Mouse (Mus musculus) hindbrain, embryonic 12.5 days (tissue): ENCODE measurements at regions not wholly inside any gene's neighbourhood (a gene's known extent, or its start where the extent isn't known, plus 50 kb on each side); places are given as distances from the start of the nearest gene placed in this dataset.
"Not testable (repeated sequence)": the region's sequence is repeated elsewhere in the genome, so short reads cannot be mapped to it uniquely, and the experiment has no call there.

Experiments used
- ATAC-seq: fragments of 200-750 bp; cut with Nextera tagmentation; 2 replicates; pipeline ENCODE4 v1.8.0; 2017; ENCODE audit warnings: moderate TSS enrichment; ENCODE audit not compliant: low FRiP score
- H3K27ac ChIP-seq: fragments of 300-500 bp; sonication (generic); 2 replicates; pipeline ENCODE4 v1.5.1; 2016; ENCODE audit warnings: mild to moderate bottlenecking
- H3K27me3 ChIP-seq: fragments of 300-500 bp; sonication (generic); 2 replicates; pipeline ENCODE4 v1.6.1; 2016; ENCODE audit warnings: mild to moderate bottlenecking
- H3K36me3 ChIP-seq: fragments of 300-500 bp; sonication (generic); 2 replicates; pipeline ENCODE4 v1.6.1; 2016; ENCODE audit warnings: mild to moderate bottlenecking
- H3K4me1 ChIP-seq: fragments of 300-500 bp; sonication (generic); 2 replicates; pipeline ENCODE4 v1.6.1; 2016
- H3K4me2 ChIP-seq: fragments of 300-500 bp; sonication (generic); replicated peaks from 2 replicates; pipeline ENCODE4 v1.6.1; 2016; ENCODE audit warnings: mild to moderate bottlenecking
- H3K4me3 ChIP-seq: fragments of 300-500 bp; sonication (generic); 2 replicates; pipeline ENCODE4 v1.5.1; 2016; ENCODE audit warnings: mild to moderate bottlenecking
- H3K9ac ChIP-seq: fragments of 300-500 bp; sonication (generic); 2 replicates; pipeline ENCODE4 v1.6.1; 2016; ENCODE audit warnings: mild to moderate bottlenecking, moderate library complexity
- H3K9me3 ChIP-seq: fragments of 300-500 bp; sonication (generic); replicated peaks from 2 replicates; pipeline ENCODE4 v1.6.1; 2016; ENCODE audit warnings: mild to moderate bottlenecking
- WGBS: fragments of 180-500 bp; shearing (Covaris S2); methylation state at CpG from one replicate; pipeline ENCODE4 v1.1.7; 2016; 5-methylcytosine and 5-hydroxymethylcytosine counted together

DNA sequence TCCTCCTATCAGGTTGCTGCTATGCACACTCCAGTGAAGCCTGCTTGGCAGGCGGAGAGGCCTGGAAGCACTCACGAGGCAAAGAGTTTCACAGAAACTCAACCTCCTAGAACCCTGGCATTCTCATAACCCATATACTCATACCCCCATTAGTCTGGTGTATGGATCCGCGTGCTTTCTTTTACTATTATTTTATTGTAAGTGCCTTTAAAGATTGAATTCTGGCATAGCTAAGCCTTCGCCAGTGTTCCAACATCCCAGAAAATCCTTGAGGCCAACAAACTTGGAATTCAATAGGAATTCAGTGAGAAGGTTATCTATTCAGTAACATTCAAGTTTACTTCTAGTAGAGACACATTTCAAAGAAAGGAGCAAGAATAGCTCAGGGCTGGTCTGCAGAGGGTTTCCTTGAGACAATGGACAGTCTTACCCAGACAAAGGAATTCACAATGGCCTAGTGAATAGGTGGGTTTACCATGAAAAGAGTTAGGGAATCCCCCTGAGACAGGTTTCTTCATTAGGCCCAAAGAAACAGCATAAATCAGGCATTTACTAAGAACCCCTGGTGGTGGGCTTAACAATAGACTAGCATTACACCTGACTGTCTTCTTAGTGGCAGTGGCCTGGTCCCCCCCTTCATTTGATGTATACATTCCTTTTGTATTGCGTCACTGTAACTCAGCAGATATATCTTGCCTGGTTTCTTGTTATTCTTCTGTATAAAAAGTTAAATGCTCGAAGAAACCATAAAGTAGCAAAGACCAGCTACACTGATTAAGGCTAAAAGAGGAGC is 80.8 kb upstream of the Gm15446 start:
- WGBS: 89% methylated on average over 7 of the region's 7 CpGs
- not testable (repeated sequence) for H3K9ac ChIP-seq

DNA sequence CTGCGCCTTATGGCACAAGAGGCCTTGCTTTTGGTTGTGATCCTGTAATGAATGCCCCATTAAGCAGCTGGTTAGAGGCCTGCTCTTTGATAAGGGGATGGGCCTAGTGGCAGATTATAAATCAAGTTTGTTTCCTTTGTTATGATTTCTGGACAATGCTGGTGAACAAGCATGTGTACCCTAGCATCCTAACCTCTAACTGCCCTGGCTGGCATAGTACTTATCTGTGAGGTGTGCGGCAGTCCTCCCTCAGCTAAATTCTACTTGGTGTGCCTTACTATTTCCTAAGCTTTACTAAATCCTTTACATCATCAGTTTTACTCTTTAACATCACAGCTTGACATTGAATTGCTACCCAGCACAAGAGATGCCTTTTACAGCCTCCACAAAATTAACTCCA is 79.0 kb upstream of the Gm15446 start:
- not testable (repeated sequence) for H3K36me3 ChIP-seq, H3K27me3 ChIP-seq, H3K9ac ChIP-seq, H3K4me1 ChIP-seq, H3K27ac ChIP-seq, H3K9me3 ChIP-seq, ATAC-seq
- Histone ChIP-seq H3K4me2 (peak overlapping the region; percentile 51), H3K4me3 (0 out of 2 replicates have a peak overlapping the region, but pooled peaks have one; percentile 37)
- WGBS: 92% methylated on average over 2 of the region's 2 CpGs

More for the DNA sequence above, 80.8 kb upstream of the Gm15446 start:
- H3K27me3 ChIP-seq, H3K36me3 ChIP-seq, H3K4me1 ChIP-seq, H3K4me2 ChIP-seq, H3K4me3 ChIP-seq, H3K9me3 ChIP-seq, H3K27ac ChIP-seq, ATAC-seq: not testable (repeated sequence)

DNA sequence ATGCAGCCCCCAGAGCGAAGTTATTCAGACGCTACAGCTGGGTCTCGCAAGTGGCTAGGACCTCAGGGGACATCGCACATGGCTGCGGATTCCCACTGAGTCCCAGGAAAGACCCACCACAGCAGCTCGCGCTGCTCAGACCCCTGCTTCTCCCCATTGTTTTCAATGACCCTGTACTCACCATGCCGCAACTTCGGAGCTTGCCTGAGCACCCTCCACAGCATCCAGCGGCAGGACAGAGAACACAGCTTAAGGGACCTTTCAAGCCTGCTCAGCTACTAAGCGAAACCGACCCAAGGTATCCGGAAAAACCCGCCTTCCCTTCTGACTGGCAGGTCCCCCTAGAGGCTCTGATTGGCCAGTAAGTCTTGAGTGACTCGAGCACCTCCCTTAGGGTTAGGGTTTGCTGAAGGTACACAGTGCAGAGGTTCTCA is 78.4 kb upstream of the Gm15446 start:
- H3K27ac ChIP-seq: no peak overlapping the region
- H3K4me1 ChIP-seq: no peaks in the 10 kb centered on the region
- H3K27me3 ChIP-seq: no peaks in the 10 kb centered on the region
- no peaks in the 10 kb centered on the region for H3K9me3 ChIP-seq
- no peaks in the 10 kb centered on the region for H3K36me3 ChIP-seq
- peak overlapping the region; percentile 51 for H3K4me2 ChIP-seq
- H3K4me3 ChIP-seq: peak overlapping the region; percentile 37
- peak; percentile 72; the same call in 1 of the 2 replicates for ATAC-seq
- H3K9ac ChIP-seq: peak overlapping the region; percentile 41; the same call in 1 of the 2 replicates
- 15% methylated on average over 15 of the region's 15 CpGs for WGBS

DNA sequence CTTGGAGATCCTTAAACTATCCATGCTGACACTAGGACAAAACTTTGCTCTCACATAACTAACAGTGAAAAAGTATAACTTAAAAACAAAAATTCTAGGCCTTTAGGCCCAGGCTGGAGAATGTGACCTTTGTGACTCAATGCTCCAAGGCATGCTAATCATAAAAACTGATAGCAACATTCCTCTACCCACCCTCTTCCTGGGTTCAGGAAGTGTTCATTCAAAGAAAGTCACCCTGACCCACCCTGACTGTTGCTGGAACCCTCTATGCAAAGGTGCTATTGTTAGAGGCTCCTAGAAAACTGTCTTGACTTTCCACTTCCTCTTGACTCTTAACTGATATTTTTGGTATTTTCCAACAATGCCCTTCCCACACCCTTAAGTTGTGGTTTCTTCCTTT is 72.0 kb upstream of the Gm15446 start:
- not testable (repeated sequence) for H3K9me3 ChIP-seq, H3K9ac ChIP-seq, H3K27me3 ChIP-seq, H3K4me2 ChIP-seq, ATAC-seq, H3K4me3 ChIP-seq, H3K4me1 ChIP-seq, H3K36me3 ChIP-seq, H3K27ac ChIP-seq

DNA sequence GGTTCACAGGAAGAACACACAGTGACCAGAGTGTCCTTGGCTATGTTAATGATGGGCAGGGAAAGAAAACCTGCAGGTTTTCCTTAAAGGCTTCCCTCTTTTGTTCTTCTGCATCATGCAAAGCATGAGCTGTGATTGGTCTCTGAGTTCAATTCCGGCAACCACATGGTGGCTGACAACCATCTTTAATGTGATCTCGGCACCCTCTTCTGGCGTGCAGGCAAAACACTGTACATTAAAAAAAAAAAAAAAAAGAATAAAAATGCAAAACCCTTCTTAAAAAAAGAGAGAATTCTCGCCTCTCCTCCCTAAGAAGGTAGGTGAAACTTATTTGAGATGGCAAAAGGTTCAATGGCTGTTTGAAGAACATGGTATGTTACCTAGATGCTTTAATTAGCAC is 62.8 kb upstream of the Gm15446 start:
- no peak for ATAC-seq
- WGBS: 77% methylated on average over 4 of the region's 4 CpGs
- H3K9ac ChIP-seq: no peak overlapping the region
- no peak overlapping the region for H3K27ac ChIP-seq
- no peaks in the 10 kb centered on the region for H3K4me1 ChIP-seq
- no peak overlapping the region for H3K4me3 ChIP-seq
- H3K27me3 ChIP-seq: no peaks in the 10 kb centered on the region
- H3K36me3 ChIP-seq: no peaks in the 10 kb centered on the region
- no peaks in the 10 kb centered on the region for H3K9me3 ChIP-seq
- H3K4me2 ChIP-seq: no peak overlapping the region

DNA sequence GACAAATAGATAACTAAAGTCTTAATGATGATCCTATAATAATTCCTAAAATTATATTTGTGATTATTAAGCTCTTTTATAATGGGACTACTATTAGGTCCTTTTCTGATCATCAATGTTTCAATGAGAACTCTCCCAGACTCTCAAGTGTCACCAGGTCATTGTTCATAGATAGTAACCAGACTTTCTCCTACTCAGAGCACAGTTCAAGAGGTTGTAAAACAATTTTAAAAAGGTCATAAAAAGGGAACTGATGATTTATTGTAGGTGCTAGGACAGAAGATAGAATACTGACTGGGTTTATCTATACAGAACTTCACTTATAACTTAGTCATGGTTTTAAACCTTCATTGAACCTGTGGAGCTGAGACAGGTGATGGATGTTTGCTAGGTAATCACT is 58.7 kb upstream of the Gm15446 start:
- not testable (repeated sequence) for H3K4me1 ChIP-seq, H3K36me3 ChIP-seq, H3K27ac ChIP-seq, H3K27me3 ChIP-seq, H3K9me3 ChIP-seq, H3K9ac ChIP-seq, H3K4me2 ChIP-seq, H3K4me3 ChIP-seq, ATAC-seq

DNA sequence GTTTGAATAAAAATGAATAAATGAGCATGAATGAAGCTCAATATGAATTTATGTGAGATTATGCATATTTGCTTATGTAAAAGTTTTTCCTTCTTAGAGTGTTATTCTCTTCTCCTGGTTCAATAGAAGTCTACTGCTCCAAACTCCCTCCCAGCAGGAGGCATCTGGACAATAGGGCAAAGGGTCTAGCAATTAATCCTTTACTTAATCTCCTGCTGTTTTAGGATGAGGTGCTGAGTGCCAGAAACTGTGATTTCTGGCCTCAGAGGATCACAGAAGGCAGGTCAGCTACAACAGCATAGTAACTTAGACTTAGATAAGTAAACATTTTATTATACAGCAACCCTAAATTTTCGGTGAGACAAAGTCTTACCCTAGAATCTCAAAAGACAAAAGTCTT is 57.6 kb upstream of the Gm15446 start:
- no peak for ATAC-seq
- H3K9ac ChIP-seq: no peak overlapping the region
- no peak overlapping the region for H3K4me3 ChIP-seq
- 0 out of 2 replicates have a peak, but pooled peaks cover under 1% of the 10 kb centered on the region for H3K9me3 ChIP-seq
- H3K27me3 ChIP-seq: no peaks in the 10 kb centered on the region
- WGBS: 73% methylated on average over 1 of the region's 1 CpGs
- H3K4me1 ChIP-seq: peaks cover 9% of the 10 kb centered on the region
- H3K27ac ChIP-seq: no peak overlapping the region
- H3K36me3 ChIP-seq: no peaks in the 10 kb centered on the region
- H3K4me2 ChIP-seq: no peak overlapping the region

DNA sequence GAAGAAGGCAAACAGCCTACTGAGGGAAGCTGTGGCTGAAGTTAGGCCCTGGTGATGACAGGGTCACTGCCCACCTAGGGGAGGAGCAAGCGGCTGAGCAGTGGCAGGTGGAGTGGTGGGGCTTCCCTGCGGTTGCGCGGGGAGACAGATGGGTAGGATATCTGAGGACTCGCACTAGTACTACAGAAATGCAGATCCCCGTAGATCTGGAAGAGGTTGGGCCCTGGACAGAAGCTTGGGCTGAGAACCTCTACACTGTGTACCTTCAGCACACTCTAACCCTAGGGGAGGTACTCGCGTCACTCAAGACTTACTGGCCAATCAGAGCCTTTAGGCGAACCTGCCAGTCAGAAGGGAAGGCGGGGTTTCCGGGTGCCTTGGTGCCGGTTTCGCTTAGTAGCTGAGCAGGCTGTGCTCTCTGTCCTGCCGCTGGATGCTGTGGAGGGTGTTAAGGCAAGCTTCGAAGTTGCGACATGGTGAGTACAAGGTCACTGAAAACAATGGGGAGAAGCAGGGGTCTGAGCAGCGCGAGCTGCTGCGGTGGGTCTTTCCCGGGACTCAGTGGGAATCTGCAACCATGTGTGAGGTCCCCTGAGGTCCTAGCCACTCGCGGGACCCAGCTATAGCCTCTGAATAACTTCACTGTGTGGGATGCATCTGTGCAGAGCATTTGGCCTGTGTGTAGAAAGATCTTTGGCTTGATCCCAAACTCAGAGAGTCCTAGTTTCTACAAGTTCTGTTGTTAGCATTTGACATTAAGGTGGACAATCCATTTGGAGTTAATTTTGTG is 56.7 kb upstream of the Gm15446 start:
- under 1% methylated on average over 22 of the region's 22 CpGs for WGBS
- 0 out of 2 replicates have a peak, but pooled peaks cover 4% of the 10 kb centered on the region for H3K9me3 ChIP-seq
- peak overlapping the region; percentile 66 for H3K9ac ChIP-seq
- no peaks in the 10 kb centered on the region for H3K27me3 ChIP-seq
- peak; percentile 100 for ATAC-seq
- peak overlapping the region; percentile 67 for H3K27ac ChIP-seq
- H3K4me3 ChIP-seq: peak overlapping the region; percentile 62
- H3K36me3 ChIP-seq: no peaks in the 10 kb centered on the region
- peaks cover 9% of the 10 kb centered on the region for H3K4me1 ChIP-seq
- peak overlapping the region; percentile 63 for H3K4me2 ChIP-seq

DNA sequence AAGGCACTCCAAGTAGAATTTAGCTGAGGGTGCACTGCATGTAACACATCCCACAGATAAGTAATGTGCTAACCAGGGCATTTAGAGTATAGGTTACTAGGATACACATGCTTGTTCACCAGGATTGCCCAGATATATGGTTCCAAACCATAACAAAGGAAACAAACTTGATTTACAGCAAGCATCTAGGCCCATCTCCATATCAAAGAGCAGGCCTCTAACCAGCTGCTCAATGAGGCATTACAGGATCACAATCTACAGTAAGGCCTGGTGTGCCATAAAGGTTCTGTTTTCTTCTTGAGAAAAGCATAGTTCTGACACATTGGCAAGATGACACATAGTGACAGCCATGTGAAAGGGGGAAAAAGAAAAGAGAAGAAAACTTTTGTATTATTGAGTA is 56.0 kb upstream of the Gm15446 start:
- H3K4me3 ChIP-seq: peak overlapping the region; percentile 62
- ATAC-seq, H3K27me3 ChIP-seq, H3K27ac ChIP-seq, H3K36me3 ChIP-seq, H3K9me3 ChIP-seq, H3K4me1 ChIP-seq: not testable (repeated sequence)
- peak overlapping the region; percentile 63 for H3K4me2 ChIP-seq
- H3K9ac ChIP-seq: peak overlapping the region; percentile 32; the same call in 1 of the 2 replicates
